Mouse (Mus musculus) 3T3-L1 (cell line): Measurements from ENCODE around the gene Immp2l.

ENCODE experiments used
- DNase-seq: peaks from one replicate; pipeline ENCODE4 v3.0.0-alpha.2; 2015; ENCODE audit warnings: low read depth, low spot score

Gene Immp2l

GRCm38 (mm10) chr12:41182856-41183255, 159.0 kb downstream of the Immp2l start:
- DNase-seq, result no peak

- DNase-seq, result no peak
Measured at GRCm38 (mm10) chr12:41185060-41185459, 161.2 kb downstream of the Immp2l start.

GRCm38 (mm10) chr12:41185509-41185908, 161.6 kb downstream of the Immp2l start:
- DNase-seq, result no peak

- peak; percentile 6 for DNase-seq
Measured at GRCm38 (mm10) chr12:41192829-41193228, 168.9 kb downstream of the Immp2l start.

- DNase-seq, result no peak
Measured at GRCm38 (mm10) chr12:41196374-41196773, 172.5 kb downstream of the Immp2l start.

GRCm38 (mm10) chr12:41215186-41215585, 191.3 kb downstream of the Immp2l start:
- no peak for DNase-seq

GRCm38 (mm10) chr12:41221893-41222292, 198.0 kb downstream of the Immp2l start:
- no peak for DNase-seq

- peak; percentile 44 for DNase-seq
Measured at GRCm38 (mm10) chr12:41223686-41224085, 199.8 kb downstream of the Immp2l start.

- DNase-seq, result no peak
Measured at GRCm38 (mm10) chr12:41224538-41224937, 200.6 kb downstream of the Immp2l start.

GRCm38 (mm10) chr12:41231966-41232365, 208.1 kb downstream of the Immp2l start:
- peak; percentile 2 for DNase-seq

- DNase-seq, result no peak
Measured at GRCm38 (mm10) chr12:41237880-41238279, 214.0 kb downstream of the Immp2l start.

- DNase-seq, result no peak
Measured at GRCm38 (mm10) chr12:41241221-41241620, 217.3 kb downstream of the Immp2l start.

- DNase-seq, result no peak
Measured at GRCm38 (mm10) chr12:41248254-41248653, 224.4 kb downstream of the Immp2l start.

GRCm38 (mm10) chr12:41250123-41250522, 226.2 kb downstream of the Immp2l start:
- DNase-seq, result no peak

- no peak for DNase-seq
Measured at GRCm38 (mm10) chr12:41257905-41258304, 234.0 kb downstream of the Immp2l start.

- no peak for DNase-seq
Measured at GRCm38 (mm10) chr12:41259608-41260007, 235.7 kb downstream of the Immp2l start.

GRCm38 (mm10) chr12:41274136-41274535, 250.2 kb downstream of the Immp2l start:
- DNase-seq, result no peak

- no peak for DNase-seq
Measured at GRCm38 (mm10) chr12:41275361-41275760, 251.5 kb downstream of the Immp2l start.

- no peak for DNase-seq
Measured at GRCm38 (mm10) chr12:41277896-41278295, 254.0 kb downstream of the Immp2l start.

GRCm38 (mm10) chr12:41289047-41289446, 265.2 kb downstream of the Immp2l start:
- DNase-seq, result no peak

- no peak for DNase-seq
Measured at GRCm38 (mm10) chr12:41307015-41307414, 283.1 kb downstream of the Immp2l start.

- DNase-seq, result no peak
Measured at GRCm38 (mm10) chr12:41308726-41309680, 285.1 kb downstream of the Immp2l start.

- no peak for DNase-seq
Measured at GRCm38 (mm10) chr12:41313391-41313790, 289.5 kb downstream of the Immp2l start.
